Mouse (Mus musculus): Measurements from ENCODE around the gene Parp9. TPM values are rescaled to one million over a fixed set of nuclear protein-coding genes. Genes with fewer than 3 reads are reported as not detected.
A peak's percentile ranks its signal among the peaks of the same experiment; 100 is the strongest.
"Not testable (repeated sequence)": the region's sequence is repeated elsewhere in the genome, so short reads cannot be mapped to it uniquely, and the experiment has no call there.

Gene Parp9
- polyA plus RNA-seq, 1 experiment from 2014 or later: 3.7 TPM

GRCm38 (mm10) chr16:35982506-35982901 lies 44.2 kb downstream of the Parp9 start:
- H3K36me3 ChIP-seq (replicated peaks): no peaks in the 10 kb centered on the region
- H3K27me3 ChIP-seq (ENCODE audit: poor library complexity, severe bottlenecking): 0 out of 2 replicates have a peak, but pooled peaks cover 5% of the 10 kb centered on the region
- peak overlapping the region; percentile 92 for H3K4me3 ChIP-seq
- DNase-seq (ENCODE audit: extremely low spot score, low spot score): no peak
- WGBS: 9% methylated on average over 15 of the region's 15 CpGs
- H3K27ac ChIP-seq: peak overlapping the region; percentile 98
- H3K4me1 ChIP-seq: peaks cover 16% of the 10 kb centered on the region
- peaks cover 3% of the 10 kb centered on the region for H3K9me3 ChIP-seq

- DNase-seq (ENCODE audit: extremely low spot score, low spot score): peak; percentile 86
- H3K36me3 ChIP-seq (replicated peaks): no peaks in the 10 kb centered on the region
- under 1% methylated on average over 53 of the region's 54 CpGs for WGBS
- 0 out of 2 replicates have a peak, but pooled peaks cover 5% of the 10 kb centered on the region for H3K27me3 ChIP-seq (ENCODE audit: poor library complexity, severe bottlenecking)
- H3K4me1 ChIP-seq: peaks cover 16% of the 10 kb centered on the region
- peaks cover 3% of the 10 kb centered on the region for H3K9me3 ChIP-seq
- H3K4me3 ChIP-seq: peak overlapping the region; percentile 92
- peak overlapping the region; percentile 98 for H3K27ac ChIP-seq
Measured at GRCm38 (mm10) chr16:35982902-35983516, 44.7 kb downstream of the Parp9 start.

GRCm38 (mm10) chr16:35983517-35984101 lies 45.3 kb downstream of the Parp9 start:
- Histone ChIP-seq H3K4me3 (peak overlapping the region; percentile 92), H3K27me3 (ENCODE audit: poor library complexity, severe bottlenecking) (0 out of 2 replicates have a peak, but pooled peaks cover 5% of the 10 kb centered on the region), H3K36me3 (replicated peaks) (peaks cover 2% of the 10 kb centered on the region; the same call in 1 of the 2 replicates), H3K9me3 (peaks cover 3% of the 10 kb centered on the region), H3K4me1 (peaks cover 16% of the 10 kb centered on the region), H3K27ac (peak overlapping the region; percentile 98)
- under 1% methylated on average over 85 of the region's 86 CpGs for WGBS
- peak; percentile 53 for DNase-seq (ENCODE audit: extremely low spot score, low spot score)

- Histone ChIP-seq H3K27me3 (ENCODE audit: poor library complexity, severe bottlenecking) (0 out of 2 replicates have a peak, but pooled peaks cover 5% of the 10 kb centered on the region), H3K4me3 (peak overlapping the region; percentile 92), H3K36me3 (replicated peaks) (peaks cover 7% of the 10 kb centered on the region; the same call in 1 of the 2 replicates), H3K4me1 (peaks cover 16% of the 10 kb centered on the region), H3K9me3 (peaks cover 3% of the 10 kb centered on the region), H3K27ac (0 out of 2 replicates have a peak overlapping the region, but pooled peaks have one; percentile 98)
- 76% methylated on average over 3 of the region's 3 CpGs for WGBS
- DNase-seq (ENCODE audit: extremely low spot score, low spot score): no peak
Measured at GRCm38 (mm10) chr16:35984471-35984870, 46.2 kb downstream of the Parp9 start.

- 96% methylated on average over 1 of the region's 1 CpGs for WGBS
- Histone ChIP-seq H3K9me3 (no peaks in the 10 kb centered on the region), H3K4me3 (no peak overlapping the region)
Measured at GRCm38 (mm10) chr16:35987930-35988329, 49.7 kb downstream of the Parp9 start.

GRCm38 (mm10) chr16:35992391-35992790 lies 54.1 kb downstream of the Parp9 start:
- H3K4me3 ChIP-seq: no peak overlapping the region
- WGBS: 93% methylated on average over 1 of the region's 1 CpGs
- H3K27ac ChIP-seq: no peak overlapping the region
- DNase-seq (ENCODE audit: extremely low spot score, low spot score): no peak
- no peaks in the 10 kb centered on the region for H3K4me1 ChIP-seq
- H3K9me3 ChIP-seq: no peaks in the 10 kb centered on the region
- peaks cover 10% of the 10 kb centered on the region; the same call in 1 of the 2 replicates for H3K36me3 ChIP-seq (replicated peaks)
- no peaks in the 10 kb centered on the region for H3K27me3 ChIP-seq (ENCODE audit: poor library complexity, severe bottlenecking)

More at GRCm38 (mm10) chr16:35987930-35988329, 49.7 kb downstream of the Parp9 start:
- Histone ChIP-seq H3K4me1 (peaks cover 10% of the 10 kb centered on the region), H3K27ac (no peak overlapping the region), H3K27me3 (ENCODE audit: poor library complexity, severe bottlenecking) (no peaks in the 10 kb centered on the region), H3K36me3 (replicated peaks) (peaks cover 10% of the 10 kb centered on the region; the same call in 1 of the 2 replicates)
- no peak for DNase-seq (ENCODE audit: extremely low spot score, low spot score)

GRCm38 (mm10) chr16:35993316-35993715 lies 55.0 kb downstream of the Parp9 start:
- H3K27me3 ChIP-seq (ENCODE audit: poor library complexity, severe bottlenecking): no peaks in the 10 kb centered on the region
- no peak overlapping the region for H3K27ac ChIP-seq
- no peak overlapping the region for H3K4me3 ChIP-seq
- WGBS: 90% methylated on average over 3 of the region's 3 CpGs
- DNase-seq (ENCODE audit: extremely low spot score, low spot score): no peak
- H3K36me3 ChIP-seq (replicated peaks): peaks cover 10% of the 10 kb centered on the region; the same call in 1 of the 2 replicates
- no peaks in the 10 kb centered on the region for H3K9me3 ChIP-seq
- H3K4me1 ChIP-seq: no peaks in the 10 kb centered on the region

- not testable (repeated sequence) for H3K4me3 ChIP-seq; H3K4me1 ChIP-seq; H3K9me3 ChIP-seq; DNase-seq (ENCODE audit: extremely low spot score, low spot score); H3K27ac ChIP-seq; H3K27me3 ChIP-seq (ENCODE audit: poor library complexity, severe bottlenecking)
- H3K36me3 ChIP-seq (replicated peaks): peaks cover 33% of the 10 kb centered on the region
- 95% methylated on average over 4 of the region's 4 CpGs for WGBS
Measured at GRCm38 (mm10) chr16:35998852-35999251, 60.6 kb downstream of the Parp9 start.

GRCm38 (mm10) chr16:36008396-36008795 lies 70.1 kb downstream of the Parp9 start:
- Histone ChIP-seq H3K9me3 (no peaks in the 10 kb centered on the region), H3K4me1 (no peaks in the 10 kb centered on the region), H3K27ac (no peak overlapping the region), H3K27me3 (ENCODE audit: poor library complexity, severe bottlenecking) (no peaks in the 10 kb centered on the region), H3K4me3 (no peak overlapping the region), H3K36me3 (replicated peaks) (peaks cover 52% of the 10 kb centered on the region)
- DNase-seq (ENCODE audit: extremely low spot score, low spot score): no peak
- WGBS: 94% methylated on average over 3 of the region's 3 CpGs

GRCm38 (mm10) chr16:36016335-36016734 lies 78.1 kb downstream of the Parp9 start:
- 92% methylated on average over 1 of the region's 1 CpGs for WGBS
- DNase-seq (ENCODE audit: extremely low spot score, low spot score): no peak
- H3K4me3 ChIP-seq: no peak overlapping the region
- H3K36me3 ChIP-seq (replicated peaks): peaks cover 63% of the 10 kb centered on the region
- no peaks in the 10 kb centered on the region for H3K9me3 ChIP-seq
- no peak overlapping the region for H3K27ac ChIP-seq
- no peaks in the 10 kb centered on the region for H3K4me1 ChIP-seq
- H3K27me3 ChIP-seq (ENCODE audit: poor library complexity, severe bottlenecking): no peaks in the 10 kb centered on the region

Other genes with a start within 250 kb of the Parp9 start
- 9.3 and 10.4 TPM in 2 replicates for gene Dirc2, start 169.1 kb upstream of the Parp9 start, polyA plus RNA-seq (2016; fragmentation: Nextera tagmentation; extraction: Ambion mirVana)
- 28.7 and 29.9 TPM in 2 replicates for gene Hspbap1, start 168.1 kb upstream of the Parp9 start, polyA plus RNA-seq (2016; fragmentation: Nextera tagmentation; extraction: Ambion mirVana)
- 0.11 and 0.17 TPM in 2 replicates for gene Parp14, start 66.9 kb upstream of the Parp9 start, polyA plus RNA-seq (2016; fragmentation: Nextera tagmentation; extraction: Ambion mirVana)
- gene Dtx3l, start 681 bp downstream of the Parp9 start, polyA plus RNA-seq (2016; fragmentation: Nextera tagmentation; extraction: Ambion mirVana): 4.6 and 5.1 TPM in 2 replicates
- 79.0 and 84.2 TPM in 2 replicates for gene Kpna1, start 40.3 kb downstream of the Parp9 start, polyA plus RNA-seq (2016; fragmentation: Nextera tagmentation; extraction: Ambion mirVana)
- gene Wdr5b, start 102.7 kb downstream of the Parp9 start, polyA plus RNA-seq (2016; fragmentation: Nextera tagmentation; extraction: Ambion mirVana): 7.1 and 7.9 TPM in 2 replicates
- 369 and 410 TPM in 2 replicates for gene Fam162a, start 133.1 kb downstream of the Parp9 start, polyA plus RNA-seq (2016; fragmentation: Nextera tagmentation; extraction: Ambion mirVana)
- 103 and 105 TPM in 2 replicates for gene Ccdc58, start 133.2 kb downstream of the Parp9 start, polyA plus RNA-seq (2016; fragmentation: Nextera tagmentation; extraction: Ambion mirVana)
- gene Csta1, start 192.8 kb downstream of the Parp9 start, polyA plus RNA-seq (2016; fragmentation: Nextera tagmentation; extraction: Ambion mirVana): 0.14 and 0.26 TPM in 2 replicates
- gene Stfa2l1, start 218.3 kb downstream of the Parp9 start, polyA plus RNA-seq (2016; fragmentation: Nextera tagmentation; extraction: Ambion mirVana): not detected in 2 replicates
- gene Gm5483, start 245.7 kb downstream of the Parp9 start, polyA plus RNA-seq (2016; fragmentation: Nextera tagmentation; extraction: Ambion mirVana): not detected in 2 replicates